9 mouse cellular contexts compared by ENCODE assay signal in the genomic region with DNA sequence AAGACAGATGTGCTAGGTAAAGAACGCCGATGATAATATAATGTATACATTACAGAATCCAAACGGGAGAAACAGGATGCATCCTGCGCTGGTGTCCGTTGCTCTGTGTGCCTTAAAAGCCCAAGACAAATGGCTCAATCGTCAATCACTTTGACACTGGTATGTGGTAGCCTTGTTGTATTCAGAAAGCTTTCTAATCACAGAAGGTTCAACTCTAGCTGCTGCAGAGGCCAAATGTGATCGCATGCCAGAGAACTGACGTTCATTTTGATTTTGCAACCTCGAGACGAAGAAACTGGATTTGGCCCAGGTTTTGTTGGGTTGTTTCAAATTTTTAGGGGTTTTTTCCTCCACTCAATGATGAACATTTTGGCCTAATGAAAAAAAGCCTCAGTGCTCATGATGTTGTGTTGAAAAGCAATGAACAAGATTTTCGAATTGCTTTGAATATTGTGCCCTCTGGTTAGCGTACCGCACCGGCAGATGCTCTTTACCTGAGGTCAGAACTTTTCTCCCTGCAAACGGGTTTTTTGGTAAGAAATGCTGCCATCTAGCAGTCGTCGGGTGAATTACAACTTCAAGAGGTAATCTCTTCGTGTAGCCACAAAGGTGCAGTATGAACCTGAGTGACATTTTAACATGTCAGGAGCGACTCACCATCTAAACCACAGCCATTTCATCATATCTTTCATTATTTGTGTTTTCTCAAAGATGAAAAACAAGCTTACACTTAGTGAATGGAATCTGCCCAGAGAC. TPM values are rescaled to one million over a fixed set of nuclear protein-coding genes. Genes with fewer than 3 reads are reported as not detected.
DNase-seq lines count a peak whose midpoint lies in the region; ATAC-seq lines count a peak whose summit lies in the region.
"Had no signal": no experiment of that assay in that cellular context is flagged by ENCODE, and none has a peak within 500 bp of the region (broad histone marks: within the 10 kb centered on the region; RNA-seq: fewer than 3 reads in every experiment).

No protein-coding gene starts in this region.

- peak; percentile 91 for DNase-seq in midbrain, embryonic 11.5 days (ENCODE audit: low spot score, missing footprints)
- peak; percentile 28 for DNase-seq in adrenal gland, postnatal 25 days
- peak; percentile 82 for DNase-seq in embryonic facial prominence, embryonic 11.5 days (ENCODE audit: low spot score)
- DNase-seq in kidney, adult 18-20 months = peak; percentile 61
- DNase-seq in right cerebral cortex, postnatal 25 days = peak; percentile 23
- no peak for DNase-seq in T-cell, adult 2 months (ENCODE audit: low spot score)

- 60% methylated on average over 19 of the region's 19 CpGs for WGBS in midbrain, embryonic 11.5 days
- WGBS in midbrain, embryonic 16.5 days = 53% methylated on average over 19 of the region's 19 CpGs
- 45% methylated on average over 19 of the region's 19 CpGs for WGBS in embryonic facial prominence, embryonic 11.5 days
- 10% methylated on average over 19 of the region's 19 CpGs for WGBS in lung, embryonic 15.5 days

- ATAC-seq in midbrain, embryonic 11.5 days (ENCODE audit: low FRiP score) = no peak
- no peak for ATAC-seq in midbrain, embryonic 16.5 days
- ATAC-seq in embryonic facial prominence, embryonic 11.5 days (replicated peaks; ENCODE audit: insufficient number of reproducible peaks, low FRiP score, low TSS enrichment, low read depth) = no peak
- ATAC-seq in lung, embryonic 15.5 days (ENCODE audit: borderline replicate concordance, extremely low read depth, low FRiP score, low TSS enrichment) = peak; percentile 23

- H3K4me3 ChIP-seq in midbrain, embryonic 11.5 days (ENCODE audit: low read depth, low read length) = no peak overlapping the region
- no peak overlapping the region for H3K4me3 ChIP-seq in midbrain, embryonic 16.5 days (ENCODE audit: low read depth, low read length)
- H3K4me3 ChIP-seq in embryonic facial prominence, embryonic 11.5 days (ENCODE audit: low read depth, low read length) = no peak overlapping the region
- H3K4me3 ChIP-seq in lung, embryonic 15.5 days = no peak overlapping the region

- H3K9me3 ChIP-seq in midbrain, embryonic 11.5 days (ENCODE audit: control insufficient read depth, low read length) = no peaks in the 10 kb centered on the region
- no peaks in the 10 kb centered on the region for H3K9me3 ChIP-seq in midbrain, embryonic 16.5 days (replicated peaks; ENCODE audit: control insufficient read depth, low read length, poor library complexity, severe bottlenecking)
- H3K9me3 ChIP-seq in embryonic facial prominence, embryonic 11.5 days (replicated peaks; ENCODE audit: control insufficient read depth, low read length) = no peaks in the 10 kb centered on the region
- no peaks in the 10 kb centered on the region for H3K9me3 ChIP-seq in lung, embryonic 15.5 days

- H3K9ac ChIP-seq in midbrain, embryonic 11.5 days (ENCODE audit: low read length) = no peak overlapping the region
- H3K9ac ChIP-seq in midbrain, embryonic 16.5 days (ENCODE audit: low read depth, low read length) = no peak overlapping the region
- no peak overlapping the region for H3K9ac ChIP-seq in embryonic facial prominence, embryonic 11.5 days (replicated peaks; ENCODE audit: low read length)
- no peak overlapping the region for H3K9ac ChIP-seq in lung, embryonic 15.5 days

- H3K36me3 ChIP-seq in midbrain, embryonic 11.5 days (ENCODE audit: control insufficient read depth, insufficient read depth, low read length) = no peaks in the 10 kb centered on the region
- H3K36me3 ChIP-seq in midbrain, embryonic 16.5 days (ENCODE audit: control insufficient read depth, insufficient read depth, low read length) = no peaks in the 10 kb centered on the region
- no peaks in the 10 kb centered on the region for H3K36me3 ChIP-seq in embryonic facial prominence, embryonic 11.5 days (replicated peaks; ENCODE audit: control insufficient read depth, insufficient read depth, low read depth, low read length)
- H3K36me3 ChIP-seq in lung, embryonic 15.5 days = no peaks in the 10 kb centered on the region

- no peak overlapping the region for H3K27ac ChIP-seq in midbrain, embryonic 11.5 days (ENCODE audit: low read depth, low read length)
- no peak overlapping the region for H3K27ac ChIP-seq in midbrain, embryonic 16.5 days (ENCODE audit: low read length)
- no peak overlapping the region for H3K27ac ChIP-seq in embryonic facial prominence, embryonic 11.5 days (replicated peaks; ENCODE audit: low read depth, low read length)
- no peak overlapping the region for H3K27ac ChIP-seq in lung, embryonic 15.5 days

- H3K4me2 ChIP-seq in midbrain, embryonic 11.5 days = no peak overlapping the region
- no peak overlapping the region for H3K4me2 ChIP-seq in midbrain, embryonic 16.5 days (ENCODE audit: low read length)
- H3K4me2 ChIP-seq in embryonic facial prominence, embryonic 11.5 days (ENCODE audit: low read depth, low read length) = no peak overlapping the region
- H3K4me2 ChIP-seq in lung, embryonic 15.5 days = peak overlapping the region; percentile 24

- no peaks in the 10 kb centered on the region for H3K4me1 ChIP-seq in midbrain, embryonic 11.5 days (ENCODE audit: control insufficient read depth, insufficient read depth, low read length)
- no peaks in the 10 kb centered on the region for H3K4me1 ChIP-seq in midbrain, embryonic 16.5 days (ENCODE audit: control insufficient read depth, insufficient read depth, low read length)
- H3K4me1 ChIP-seq in embryonic facial prominence, embryonic 11.5 days (ENCODE audit: control insufficient read depth, insufficient read depth, low read length) = no peaks in the 10 kb centered on the region
- H3K4me1 ChIP-seq in lung, embryonic 15.5 days = 0 out of 2 replicates have a peak, but pooled peaks cover 3% of the 10 kb centered on the region

- H3K27me3 ChIP-seq in midbrain, embryonic 11.5 days (ENCODE audit: control insufficient read depth, insufficient read depth, low read length) = no peaks in the 10 kb centered on the region
- no peaks in the 10 kb centered on the region for H3K27me3 ChIP-seq in midbrain, embryonic 16.5 days (ENCODE audit: control insufficient read depth, insufficient read depth, low read depth, low read length)
- H3K27me3 ChIP-seq in embryonic facial prominence, embryonic 11.5 days (ENCODE audit: control insufficient read depth, insufficient read depth, low read length) = no peaks in the 10 kb centered on the region
- no peaks in the 10 kb centered on the region for H3K27me3 ChIP-seq in lung, embryonic 15.5 days

RNA-seq across cellular contexts. Expression of gene Cxcl13, which starts 6.6 kb away (rescaled TPM):
- polyA plus RNA-seq in midbrain, embryonic 11.5 days (2014; fragmentation: Nextera tagmentation; extraction: Ambion mirVana) = not detected in 2 replicates
- 0.19 and 0.79 TPM in 2 replicates for polyA plus RNA-seq in midbrain, embryonic 16.5 days (2015; fragmentation: Nextera tagmentation; extraction: Ambion mirVana)
- not detected in 2 replicates for total RNA-seq in adrenal gland, postnatal 25 days (2021)
- polyA plus RNA-seq in embryonic facial prominence, embryonic 11.5 days (2014; fragmentation: Nextera tagmentation; extraction: Ambion mirVana) = 2.3 and 2.9 TPM in 2 replicates
- 6.2 and 8.1 TPM in 2 replicates for polyA plus RNA-seq in lung, embryonic 15.5 days (2015; fragmentation: Nextera tagmentation; extraction: Ambion mirVana)
- total RNA-seq: neutrophil, adult 5-6 weeks had no signal
